Mouse (Mus musculus): Measurements from ENCODE around the gene St14. TPM values are rescaled to one million over a fixed set of nuclear protein-coding genes. Genes with fewer than 3 reads are reported as not detected.

The St14 gene
- polyA plus RNA-seq, 1 experiment from 2014 or later: 13.0 TPM

- Histone ChIP-seq H3K9ac (no peak overlapping the region), H3K4me3 (no peak overlapping the region), H3K27me3 (no peaks in the 10 kb centered on the region), H3K4me1 (peaks cover 10% of the 10 kb centered on the region), H3K27ac (no peak overlapping the region), H3K36me3 (no peaks in the 10 kb centered on the region), H3K9me3 (no peaks in the 10 kb centered on the region), H3K4me2 (replicated peaks) (no peak overlapping the region)
- WGBS: 59% methylated on average over 4 of the region's 4 CpGs
- no peak for ATAC-seq (ENCODE audit: insufficient number of reproducible peaks, insufficient read depth, low FRiP score, low TSS enrichment)
These were observed 11.1 kb downstream of the St14 start for GRCm38 (mm10) chr9:31120533-31120915.

GRCm38 (mm10) chr9:31119882-31120532, 11.6 kb downstream of the St14 start:
- Histone ChIP-seq H3K36me3 (no peaks in the 10 kb centered on the region), H3K27ac (no peak overlapping the region), H3K9me3 (no peaks in the 10 kb centered on the region), H3K4me3 (no peak overlapping the region), H3K9ac (no peak overlapping the region), H3K4me1 (peaks cover 10% of the 10 kb centered on the region), H3K27me3 (no peaks in the 10 kb centered on the region), H3K4me2 (replicated peaks) (no peak overlapping the region)
- no peak for ATAC-seq (ENCODE audit: insufficient number of reproducible peaks, insufficient read depth, low FRiP score, low TSS enrichment)
- WGBS: 46% methylated on average over 11 of the region's 11 CpGs

DNA sequence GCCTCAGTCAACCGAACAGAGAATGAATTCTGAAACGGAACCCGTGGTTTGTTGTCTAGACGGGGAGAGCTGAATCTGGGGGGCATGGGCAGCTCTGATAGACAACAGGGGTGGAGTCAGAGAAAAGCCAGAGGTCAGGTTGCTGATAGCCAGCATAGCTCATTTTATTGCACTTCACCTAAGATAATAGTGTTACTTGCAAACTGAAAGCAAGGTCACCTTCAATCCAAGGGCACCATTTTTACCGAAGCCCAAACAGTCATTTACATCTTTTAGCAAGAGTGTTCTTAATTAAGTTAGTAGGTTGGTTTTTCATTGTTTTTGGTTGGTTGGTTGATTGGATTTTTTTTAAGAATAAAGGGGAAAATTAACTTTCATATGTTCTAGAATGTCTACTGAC, 12.2 kb downstream of the St14 start:
- H3K27ac ChIP-seq: no peak overlapping the region
- 66% methylated on average over 5 of the region's 5 CpGs for WGBS
- peaks cover 10% of the 10 kb centered on the region for H3K4me1 ChIP-seq

GRCm38 (mm10) chr9:31118520-31119298, 12.9 kb downstream of the St14 start:
- Histone ChIP-seq H3K27me3 (no peaks in the 10 kb centered on the region), H3K9me3 (no peaks in the 10 kb centered on the region), H3K9ac (no peak overlapping the region), H3K4me2 (replicated peaks) (no peak overlapping the region), H3K27ac (0 out of 2 replicates have a peak overlapping the region, but pooled peaks have one; percentile 56), H3K36me3 (no peaks in the 10 kb centered on the region), H3K4me3 (no peak overlapping the region), H3K4me1 (peaks cover 10% of the 10 kb centered on the region)
- WGBS: 31% methylated on average over 11 of the region's 11 CpGs
- peak; percentile 95 for ATAC-seq (ENCODE audit: insufficient number of reproducible peaks, insufficient read depth, low FRiP score, low TSS enrichment)

More for the DNA sequence above, 12.2 kb downstream of the St14 start:
- Histone ChIP-seq H3K4me2 (replicated peaks) (no peak overlapping the region), H3K4me3 (no peak overlapping the region), H3K9me3 (no peaks in the 10 kb centered on the region), H3K27me3 (no peaks in the 10 kb centered on the region), H3K36me3 (no peaks in the 10 kb centered on the region), H3K9ac (no peak overlapping the region)
- no peak for ATAC-seq (ENCODE audit: insufficient number of reproducible peaks, insufficient read depth, low FRiP score, low TSS enrichment)

GRCm38 (mm10) chr9:31117488-31117887, 14.2 kb downstream of the St14 start:
- no peak overlapping the region for H3K9ac ChIP-seq
- WGBS: 54% methylated on average over 6 of the region's 6 CpGs
- H3K4me3 ChIP-seq: no peak overlapping the region
- ATAC-seq (ENCODE audit: insufficient number of reproducible peaks, insufficient read depth, low FRiP score, low TSS enrichment): no peak
- no peak overlapping the region for H3K27ac ChIP-seq
- H3K27me3 ChIP-seq: no peaks in the 10 kb centered on the region
- no peaks in the 10 kb centered on the region for H3K36me3 ChIP-seq
- no peaks in the 10 kb centered on the region for H3K9me3 ChIP-seq
- H3K4me2 ChIP-seq (replicated peaks): no peak overlapping the region
- peaks cover 10% of the 10 kb centered on the region for H3K4me1 ChIP-seq

GRCm38 (mm10) chr9:31117088-31117487, 14.6 kb downstream of the St14 start:
- no peak overlapping the region for H3K9ac ChIP-seq
- H3K4me1 ChIP-seq: peaks cover 10% of the 10 kb centered on the region
- no peaks in the 10 kb centered on the region for H3K9me3 ChIP-seq
- no peaks in the 10 kb centered on the region for H3K36me3 ChIP-seq
- no peak overlapping the region for H3K27ac ChIP-seq
- no peak for ATAC-seq (ENCODE audit: insufficient number of reproducible peaks, insufficient read depth, low FRiP score, low TSS enrichment)
- WGBS: 92% methylated on average over 11 of the region's 11 CpGs
- H3K4me2 ChIP-seq (replicated peaks): no peak overlapping the region
- no peaks in the 10 kb centered on the region for H3K27me3 ChIP-seq
- H3K4me3 ChIP-seq: no peak overlapping the region

GRCm38 (mm10) chr9:31115586-31115985, 16.1 kb downstream of the St14 start:
- H3K9ac ChIP-seq: no peak overlapping the region
- H3K27ac ChIP-seq: no peak overlapping the region
- H3K4me3 ChIP-seq: no peak overlapping the region
- H3K4me1 ChIP-seq: peaks cover 10% of the 10 kb centered on the region; the same call in 1 of the 2 replicates
- ATAC-seq (ENCODE audit: insufficient number of reproducible peaks, insufficient read depth, low FRiP score, low TSS enrichment): no peak
- no peaks in the 10 kb centered on the region for H3K27me3 ChIP-seq
- H3K9me3 ChIP-seq: no peaks in the 10 kb centered on the region
- no peak overlapping the region for H3K4me2 ChIP-seq (replicated peaks)
- no peaks in the 10 kb centered on the region for H3K36me3 ChIP-seq

GRCm38 (mm10) chr9:31108464-31108863, 23.2 kb downstream of the St14 start:
- no peaks in the 10 kb centered on the region for H3K9me3 ChIP-seq
- no peaks in the 10 kb centered on the region for H3K4me1 ChIP-seq
- H3K27me3 ChIP-seq: no peaks in the 10 kb centered on the region
- no peaks in the 10 kb centered on the region for H3K36me3 ChIP-seq
- no peak overlapping the region for H3K4me2 ChIP-seq (replicated peaks)
- ATAC-seq (ENCODE audit: insufficient number of reproducible peaks, insufficient read depth, low FRiP score, low TSS enrichment): no peak
- WGBS: 85% methylated on average over 8 of the region's 8 CpGs
- no peak overlapping the region for H3K9ac ChIP-seq
- no peak overlapping the region for H3K27ac ChIP-seq
- no peak overlapping the region for H3K4me3 ChIP-seq

DNA sequence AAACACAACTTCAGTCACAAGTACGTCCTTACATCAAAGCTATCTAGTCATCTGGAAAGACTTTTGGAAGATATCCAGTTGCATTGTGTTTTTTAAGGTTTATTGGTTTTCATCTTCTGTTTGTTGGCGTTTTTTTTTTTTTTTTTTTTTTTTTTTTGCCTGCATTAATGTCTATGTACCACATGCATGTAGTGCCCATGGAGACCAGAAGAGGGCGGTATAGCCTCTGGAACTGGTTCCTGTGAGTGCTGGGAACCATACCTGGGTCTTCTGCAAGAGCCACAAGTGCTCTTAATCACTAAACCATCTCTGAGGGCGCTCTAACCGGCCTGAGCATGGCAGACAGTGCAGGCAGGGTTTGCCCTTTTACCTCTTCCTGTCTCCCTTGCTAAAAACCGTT, 33.5 kb downstream of the St14 start:
- no peak overlapping the region for H3K4me3 ChIP-seq
- WGBS: 67% methylated on average over 6 of the region's 6 CpGs
- ATAC-seq (ENCODE audit: insufficient number of reproducible peaks, insufficient read depth, low FRiP score, low TSS enrichment): no peak
- no peak overlapping the region for H3K4me2 ChIP-seq (replicated peaks)
- no peak overlapping the region for H3K9ac ChIP-seq
- H3K27me3 ChIP-seq: no peaks in the 10 kb centered on the region
- H3K9me3 ChIP-seq: no peaks in the 10 kb centered on the region
- no peaks in the 10 kb centered on the region for H3K36me3 ChIP-seq
- no peak overlapping the region for H3K27ac ChIP-seq
- H3K4me1 ChIP-seq: no peaks in the 10 kb centered on the region

DNA sequence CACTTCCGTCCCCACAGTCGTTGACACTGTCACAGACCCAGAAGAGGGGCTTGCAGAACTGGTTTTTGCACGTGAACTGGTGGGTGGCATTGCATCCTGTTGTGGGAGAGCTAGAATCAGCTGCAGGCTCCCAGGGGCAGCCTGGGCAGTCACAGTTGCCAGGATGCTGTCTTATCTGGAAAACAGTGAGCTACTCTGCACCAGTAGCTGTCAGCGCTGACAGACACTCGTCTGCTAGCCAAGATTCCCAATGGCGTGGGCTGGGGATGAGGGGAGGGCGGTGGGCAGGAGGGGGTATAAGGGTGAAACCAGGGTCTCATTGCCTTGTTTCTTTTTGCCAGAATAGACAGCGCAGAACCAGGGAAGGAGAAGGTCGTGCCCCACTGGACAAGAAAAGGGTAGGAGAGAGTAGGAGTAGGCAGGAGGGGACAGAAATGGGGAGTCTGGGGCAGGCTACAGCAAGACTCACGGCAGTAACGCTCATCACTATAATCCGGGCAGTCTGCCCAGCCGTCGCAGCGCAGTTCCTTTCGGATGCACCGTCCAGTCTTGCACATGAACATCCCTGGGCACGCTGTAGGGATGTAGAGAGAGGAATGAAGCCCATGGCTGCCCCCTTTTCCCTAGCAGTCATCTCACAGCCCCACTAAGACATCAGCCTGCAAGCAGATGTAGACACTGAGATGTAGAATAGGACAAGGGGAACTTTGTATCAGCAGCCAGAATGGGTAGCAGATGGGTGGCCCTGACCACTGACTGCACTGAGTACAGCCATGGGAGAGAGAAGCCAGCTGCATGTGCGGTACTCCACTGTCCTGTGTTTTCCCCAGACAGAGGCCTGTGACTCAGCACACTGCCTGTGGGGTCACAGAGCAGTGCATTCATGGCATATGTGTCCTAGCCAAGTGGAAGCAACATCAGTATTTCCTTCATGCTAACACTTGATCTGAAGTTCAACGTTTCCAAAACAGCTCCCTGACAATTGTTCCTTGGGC, 34.3 kb downstream of the St14 start:
- H3K27me3 ChIP-seq: no peaks in the 10 kb centered on the region
- no peaks in the 10 kb centered on the region for H3K9me3 ChIP-seq
- H3K27ac ChIP-seq: no peak overlapping the region
- no peaks in the 10 kb centered on the region for H3K36me3 ChIP-seq
- ATAC-seq (ENCODE audit: insufficient number of reproducible peaks, insufficient read depth, low FRiP score, low TSS enrichment): no peak
- WGBS: 82% methylated on average over 20 of the region's 20 CpGs
- no peak overlapping the region for H3K4me3 ChIP-seq
- H3K9ac ChIP-seq: no peak overlapping the region
- no peak overlapping the region for H3K4me2 ChIP-seq (replicated peaks)
- H3K4me1 ChIP-seq: no peaks in the 10 kb centered on the region

GRCm38 (mm10) chr9:31092833-31093195, 38.8 kb downstream of the St14 start:
- Histone ChIP-seq H3K36me3 (no peaks in the 10 kb centered on the region), H3K4me1 (no peaks in the 10 kb centered on the region), H3K9ac (no peak overlapping the region), H3K4me2 (replicated peaks) (no peak overlapping the region), H3K27me3 (no peaks in the 10 kb centered on the region), H3K9me3 (no peaks in the 10 kb centered on the region), H3K27ac (no peak overlapping the region), H3K4me3 (no peak overlapping the region)
- no peak for ATAC-seq (ENCODE audit: insufficient number of reproducible peaks, insufficient read depth, low FRiP score, low TSS enrichment)
- 93% methylated on average over 10 of the region's 10 CpGs for WGBS
